Mouse (Mus musculus): ENCODE measurements around the gene Llcfc1. TPM values are rescaled to one million over a fixed set of nuclear protein-coding genes. Genes with fewer than 3 reads are reported as not detected.

The Llcfc1 gene
- polyA plus RNA-seq, 1 experiment from 2014 or later = not detected

DNA sequence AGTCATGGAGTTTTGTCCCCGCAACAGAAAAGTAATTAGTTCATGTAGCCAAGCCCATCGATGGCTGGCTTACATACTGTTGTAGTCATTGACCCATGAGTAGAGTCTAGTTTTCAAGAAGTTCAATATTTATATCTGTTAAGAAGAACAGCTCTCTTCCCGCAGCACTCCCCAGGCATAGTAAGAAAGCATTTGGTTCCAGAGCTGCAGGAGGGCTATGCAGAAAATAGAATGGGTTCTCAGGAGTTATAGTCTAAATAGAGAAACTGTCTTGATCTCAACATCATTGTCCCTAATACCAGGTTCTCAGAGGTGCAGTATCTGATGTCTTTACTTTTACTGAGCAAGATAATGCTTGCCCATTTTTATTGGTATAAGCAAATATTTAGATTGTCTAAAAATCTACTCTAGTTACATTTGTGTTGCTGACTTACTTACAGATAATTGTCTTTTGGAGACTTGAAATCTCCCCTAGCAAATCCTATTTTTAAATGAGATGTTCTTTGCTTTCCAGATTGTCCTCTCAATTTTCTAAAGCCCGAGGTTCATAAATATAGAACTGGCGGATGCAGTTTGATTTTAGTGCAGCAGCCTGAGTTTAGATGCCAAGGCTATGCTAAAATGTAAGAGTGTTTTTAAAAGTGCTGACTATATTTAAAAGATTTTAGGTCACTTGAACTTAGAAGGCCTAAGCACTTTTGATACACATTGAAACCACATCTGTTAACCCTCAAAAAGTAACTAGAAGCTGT, 50.7 kb downstream of the Llcfc1 start:
- Histone ChIP-seq H3K9ac (ENCODE audit: low read length) (no peak overlapping the region), H3K4me1 (replicated peaks; ENCODE audit: control insufficient read depth, insufficient read depth, low read length) (no peaks in the 10 kb centered on the region), H3K27ac (ENCODE audit: low read length) (no peak overlapping the region), H3K4me3 (ENCODE audit: low read length) (no peak overlapping the region), H3K27me3 (ENCODE audit: control insufficient read depth, insufficient read depth, low read depth, low read length) (no peaks in the 10 kb centered on the region), H3K4me2 (ENCODE audit: low read depth, low read length) (no peak overlapping the region), H3K9me3 (ENCODE audit: control insufficient read depth, low read length) (no peaks in the 10 kb centered on the region), H3K36me3 (ENCODE audit: control insufficient read depth, insufficient read depth, low read length) (no peaks in the 10 kb centered on the region)
- ATAC-seq (ENCODE audit: low read depth) = no peak
- 85% methylated on average over 5 of the region's 5 CpGs for WGBS

Other genes starting within 250 kb of the Llcfc1 start
- not detected in 2 replicates for gene Gm10334, start 238.3 kb upstream of the Llcfc1 start, polyA plus RNA-seq (2015; fragmentation: Nextera tagmentation; extraction: Ambion mirVana)
- gene Prss1, start 225.5 kb upstream of the Llcfc1 start, polyA plus RNA-seq (2015; fragmentation: Nextera tagmentation; extraction: Ambion mirVana) = 0.44 TPM in 1 of 2 replicates, not detected in the other
- not detected in 2 replicates for gene Prss2, start 162.6 kb upstream of the Llcfc1 start, polyA plus RNA-seq (2015; fragmentation: Nextera tagmentation; extraction: Ambion mirVana)
- 12.0 and 15.6 TPM in 2 replicates for gene Ephb6, start 78.9 kb upstream of the Llcfc1 start, polyA plus RNA-seq (2015; fragmentation: Nextera tagmentation; extraction: Ambion mirVana)
- gene Trpv6, start 48.0 kb upstream of the Llcfc1 start, polyA plus RNA-seq (2015; fragmentation: Nextera tagmentation; extraction: Ambion mirVana) = 2.3 and 2.6 TPM in 2 replicates
- gene Trpv5, start 3.7 kb upstream of the Llcfc1 start, polyA plus RNA-seq (2015; fragmentation: Nextera tagmentation; extraction: Ambion mirVana) = not detected in 2 replicates
- 0.83 and 3.4 TPM in 2 replicates for gene Kel, start 19.9 kb downstream of the Llcfc1 start, polyA plus RNA-seq (2015; fragmentation: Nextera tagmentation; extraction: Ambion mirVana)
- gene Olfr459, start 90.7 kb downstream of the Llcfc1 start, polyA plus RNA-seq (2015; fragmentation: Nextera tagmentation; extraction: Ambion mirVana) = not detected in 2 replicates
- gene Pip, start 163.1 kb downstream of the Llcfc1 start, polyA plus RNA-seq (2015; fragmentation: Nextera tagmentation; extraction: Ambion mirVana) = not detected in 2 replicates
- gene Sval2, start 168.6 kb downstream of the Llcfc1 start, polyA plus RNA-seq (2015; fragmentation: Nextera tagmentation; extraction: Ambion mirVana) = not detected in 2 replicates

All from lung, embryonic 16.5 days (tissue).